Mouse (Mus musculus) gastrocnemius, adult 2 months (tissue): ENCODE measurements at regions not wholly inside any gene's neighbourhood (a gene's known extent, or its start where the extent isn't known, plus 50 kb on each side); places are given as distances from the start of the nearest gene placed in this dataset.

Experiments
- DNase-seq: peaks from one replicate; pipeline ENCODE4 v3.0.0; 2022
- H3K27ac ChIP-seq: fragments of 200-600 bp; 2 replicates; pipeline ENCODE4 v1.8.1; 2022; ENCODE audit warnings: mild to moderate bottlenecking
- H3K4me3 ChIP-seq: fragments of 200-600 bp; 2 replicates; pipeline ENCODE4 v1.8.1; 2022; ENCODE audit warnings: mild to moderate bottlenecking, moderate library complexity
- CTCF ChIP-seq: fragments of 200-600 bp; IDR thresholded peaks from 2 replicates; pipeline ENCODE4 v1.8.1; 2022; ENCODE audit warnings: antibody characterized with exemption, mild to moderate bottlenecking, moderate library complexity
- intact Hi-C: fragments of 180-260 bp; cut with DNase I; formaldehyde crosslinking; loops from one replicate; pipeline ENCODE4 v1.15.1; 2025

DNA sequence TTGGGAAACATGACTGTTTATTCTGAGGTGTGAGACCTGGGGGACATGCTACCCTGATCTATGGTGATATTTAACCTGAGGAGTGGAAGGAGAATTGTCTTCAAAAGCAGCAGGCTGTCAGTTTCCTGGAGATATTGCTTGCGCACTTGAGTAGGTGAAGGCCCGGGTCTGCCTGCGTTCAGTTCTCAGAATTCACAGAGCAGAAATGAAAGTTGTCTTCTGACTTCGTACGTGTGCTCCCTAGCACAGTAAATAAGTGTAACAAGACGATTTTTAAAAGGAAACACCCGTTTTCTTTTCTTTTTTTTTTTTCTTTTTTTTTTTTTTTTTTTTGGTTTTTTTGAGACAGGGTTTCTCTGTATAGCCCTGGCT is 74.4 kb downstream of the Zfp281 start:
- Histone ChIP-seq H3K4me3 (no peak overlapping the region), H3K27ac (peak overlapping the region; percentile 65)
- no peak for DNase-seq
- TF ChIP-seq CTCF, result no peak
- intact Hi-C loops, result loop anchor here (5.0 kb wide), 1 partner anchor 72 kb away; no protein-coding TSS in a partner anchor

DNA sequence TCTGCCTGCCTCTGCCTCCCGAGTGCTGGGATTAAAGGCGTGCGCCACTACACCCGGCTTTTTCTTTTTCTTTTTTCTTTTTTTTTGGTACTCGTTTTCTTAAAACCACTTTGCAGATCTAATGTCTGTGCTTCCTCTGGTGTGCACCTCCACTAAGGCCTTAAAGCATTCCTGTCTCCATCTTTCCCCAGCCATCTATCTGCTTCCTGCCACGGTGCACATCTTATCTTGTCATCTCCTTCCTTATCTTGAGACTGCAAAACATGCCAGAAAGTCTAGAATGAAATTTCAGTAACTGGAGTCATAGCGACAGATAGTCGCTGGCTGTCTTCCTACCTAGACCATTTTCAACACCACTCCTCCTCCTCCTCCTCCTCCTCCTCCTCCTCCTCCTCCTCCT is 74.9 kb downstream of the Zfp281 start:
- no peak for TF ChIP-seq CTCF
- intact Hi-C loops, result loop anchor here (5.0 kb wide), 1 partner anchor 72 kb away; no protein-coding TSS in a partner anchor
- Histone ChIP-seq H3K27ac (no peak overlapping the region), H3K4me3 (no peak overlapping the region)
- DNase-seq, result no peak

DNA sequence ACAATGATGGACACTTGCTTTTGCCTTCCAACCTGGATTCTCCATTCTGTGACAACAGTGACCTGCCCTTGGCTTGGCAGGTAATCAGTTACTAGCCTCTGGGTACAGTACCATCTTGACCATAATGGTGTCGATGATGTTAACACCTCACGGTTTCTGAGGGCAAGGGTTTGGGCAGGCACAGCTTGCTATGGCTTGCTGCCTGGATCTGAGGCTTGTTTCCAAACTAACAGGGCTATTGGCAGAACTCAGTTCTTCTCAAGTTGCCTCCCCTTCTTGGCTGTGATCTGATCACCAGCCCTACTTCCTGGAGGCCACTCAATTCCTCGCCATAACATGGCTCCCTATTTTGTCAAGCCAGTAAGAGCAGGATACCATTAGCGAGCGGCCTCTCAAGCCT is 79.4 kb downstream of the Zfp281 start:
- peak; percentile 85 for DNase-seq
- peak overlapping the region; percentile 45 for H3K4me3 ChIP-seq
- intact Hi-C loops, result no loop called here
- no peak for TF ChIP-seq CTCF
- H3K27ac ChIP-seq, result peak overlapping the region; percentile 76

GRCm38 (mm10) chr1:136706509-136706908 is 81.8 kb downstream of the Zfp281 start:
- intact Hi-C loops, result no loop called here
- no peak for DNase-seq
- no peak overlapping the region for H3K27ac ChIP-seq
- no peak overlapping the region for H3K4me3 ChIP-seq
- TF ChIP-seq CTCF, result no peak

GRCm38 (mm10) chr1:136707394-136707793 is 82.7 kb downstream of the Zfp281 start:
- intact Hi-C loops, result no loop called here
- Histone ChIP-seq H3K4me3 (no peak overlapping the region), H3K27ac (no peak overlapping the region)
- DNase-seq, result no peak
- TF ChIP-seq CTCF, result no peak

DNA sequence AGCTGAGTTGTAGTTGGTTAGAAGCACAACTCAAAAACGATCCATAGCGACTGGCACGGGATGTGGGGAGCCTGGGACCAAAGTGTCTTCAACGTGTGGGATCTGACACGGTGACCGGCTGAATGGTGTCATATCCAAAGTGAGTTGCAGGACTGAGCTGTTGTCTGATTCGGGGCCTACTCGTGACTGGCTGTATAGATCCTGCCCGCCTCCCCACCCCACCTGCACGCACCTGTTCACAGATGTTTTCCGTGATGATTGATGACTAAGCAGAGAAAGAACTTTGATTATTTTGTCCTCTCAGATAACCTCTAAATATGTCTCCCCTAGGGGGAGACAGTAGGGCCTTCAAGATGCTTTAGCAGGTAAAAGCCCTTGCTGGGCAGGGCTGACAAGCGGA is 83.2 kb downstream of the Zfp281 start:
- intact Hi-C loops, result no loop called here
- H3K4me3 ChIP-seq, result no peak overlapping the region
- TF ChIP-seq CTCF, result no peak

GRCm38 (mm10) chr1:136710196-136710595 is 85.5 kb downstream of the Zfp281 start:
- no peak for DNase-seq
- intact Hi-C loops, result no loop called here
- peak; percentile 22 for TF ChIP-seq CTCF
- Histone ChIP-seq H3K27ac (no peak overlapping the region), H3K4me3 (no peak overlapping the region)

More for the DNA sequence above, 83.2 kb downstream of the Zfp281 start:
- H3K27ac ChIP-seq, result no peak overlapping the region
- no peak for DNase-seq

- Histone ChIP-seq H3K27ac (no peak overlapping the region), H3K4me3 (no peak overlapping the region)
- DNase-seq, result no peak
- intact Hi-C loops, result no loop called here
- no peak for TF ChIP-seq CTCF
These were observed 86.5 kb downstream of the Zfp281 start for GRCm38 (mm10) chr1:136711243-136711642.

GRCm38 (mm10) chr1:136714077-136714476 is 89.4 kb downstream of the Zfp281 start:
- intact Hi-C loops, result no loop called here
- no peak for DNase-seq
- Histone ChIP-seq H3K4me3 (no peak overlapping the region), H3K27ac (no peak overlapping the region)
- no peak for TF ChIP-seq CTCF

DNA sequence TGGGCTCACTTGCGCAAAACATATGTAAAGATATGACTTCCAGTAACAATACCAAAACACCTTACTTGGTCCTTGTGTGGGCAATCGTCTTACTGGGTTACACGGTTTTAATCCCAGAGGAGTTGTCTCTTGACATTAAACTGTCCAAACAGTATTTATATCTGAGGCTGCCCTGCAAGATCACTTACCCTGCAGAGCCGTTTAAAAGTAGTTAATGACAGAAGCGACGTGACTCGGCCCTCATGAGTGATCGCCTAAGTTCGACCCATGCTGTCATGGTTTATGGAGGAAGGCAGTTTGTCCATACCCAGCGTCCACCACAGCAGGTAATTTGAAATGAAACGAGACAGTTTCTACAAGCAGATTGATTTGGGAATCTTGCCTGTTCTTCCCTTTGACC is 90.3 kb downstream of the Zfp281 start:
- H3K4me3 ChIP-seq, result no peak overlapping the region
- TF ChIP-seq CTCF, result no peak
- DNase-seq, result no peak
- no peak overlapping the region for H3K27ac ChIP-seq
- intact Hi-C loops, result no loop called here

DNA sequence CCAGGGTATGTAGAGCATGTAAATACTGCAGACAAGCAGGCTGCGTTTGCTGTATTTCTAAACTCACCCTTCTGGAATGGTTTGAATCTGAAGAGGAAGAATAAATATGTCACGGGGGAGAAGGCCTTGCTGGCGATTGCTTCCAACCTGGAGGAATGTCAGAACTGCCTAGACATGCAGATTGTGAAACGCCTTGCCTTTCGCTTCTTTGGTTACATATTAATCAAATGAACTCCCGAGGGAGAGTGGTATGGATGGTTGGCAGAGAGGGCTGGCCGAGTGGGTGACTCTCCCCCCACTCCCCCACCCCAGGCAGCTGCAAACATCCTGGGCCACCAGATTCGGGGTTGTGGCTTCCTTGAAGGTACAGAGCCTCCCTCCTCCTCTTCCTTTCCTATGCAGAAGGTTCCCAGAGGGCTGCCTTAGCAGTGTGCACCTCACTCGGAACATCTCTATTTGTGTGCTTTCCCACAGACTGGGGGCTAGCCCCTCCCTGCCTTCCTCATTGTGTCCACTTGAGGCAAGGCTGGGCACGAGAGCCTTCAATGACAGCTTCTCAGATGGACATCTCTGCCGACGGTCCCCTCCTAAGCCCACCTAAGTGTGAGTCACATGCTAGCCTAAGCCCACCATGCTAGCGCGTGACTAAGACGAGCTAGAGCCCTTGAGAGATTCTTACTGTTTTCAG is 93.3 kb downstream of the Zfp281 start:
- no peak for DNase-seq
- intact Hi-C loops, result no loop called here
- no peak for TF ChIP-seq CTCF
- no peak overlapping the region for H3K27ac ChIP-seq
- H3K4me3 ChIP-seq, result no peak overlapping the region

GRCm38 (mm10) chr1:136723839-136724443 is 99.2 kb downstream of the Zfp281 start:
- DNase-seq, result no peak
- intact Hi-C loops, result no loop called here
- Histone ChIP-seq H3K27ac (no peak overlapping the region), H3K4me3 (no peak overlapping the region)
- TF ChIP-seq CTCF, result no peak

DNA sequence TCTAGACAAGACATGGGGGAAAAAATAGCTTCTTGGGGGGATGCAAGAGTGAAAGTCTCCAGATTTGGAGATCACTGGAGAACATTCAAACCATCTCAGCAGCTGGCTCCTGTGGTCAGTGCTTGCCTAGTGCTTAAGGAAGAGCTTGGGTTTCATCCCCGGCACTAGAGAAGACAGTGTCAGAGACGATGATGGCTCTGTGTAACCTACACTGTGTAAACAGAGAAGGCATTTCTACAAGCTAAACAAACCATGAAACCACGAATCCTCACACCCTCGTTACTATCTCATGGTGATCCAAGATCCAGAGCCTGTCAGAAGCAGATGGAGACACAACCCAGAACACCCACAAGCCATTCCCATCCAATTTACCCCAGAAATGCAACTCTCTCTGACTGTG is 100.5 kb downstream of the Zfp281 start:
- no peak for TF ChIP-seq CTCF
- Histone ChIP-seq H3K27ac (no peak overlapping the region), H3K4me3 (no peak overlapping the region)
- no peak for DNase-seq
- intact Hi-C loops, result loop anchor here (5.0 kb wide), 1 partner anchor 98 kb away; no protein-coding TSS in a partner anchor
